Mouse (Mus musculus): ENCODE results near the gene Tpk1. TPM values are rescaled to one million over a fixed set of nuclear protein-coding genes. Genes with fewer than 3 reads are reported as not detected.

Tpk1 gene
- polyA plus RNA-seq, 1 experiment = 3.4 TPM

GRCm38 (mm10) chr6:43363291-43363820, 302.7 kb downstream of the Tpk1 start:
- Histone ChIP-seq H3K27ac (ENCODE audit: insufficient read depth, low read depth, low read length) (no peak overlapping the region), H3K4me1 (ENCODE audit: control insufficient read depth, insufficient read depth, insufficient read length, low read length) (no peaks in the 10 kb centered on the region), H3K4me3 (ENCODE audit: low read depth, low read length) (no peak overlapping the region), H3K27me3 (ENCODE audit: control insufficient read depth, insufficient read depth, low read length) (no peaks in the 10 kb centered on the region), H3K36me3 (ENCODE audit: control insufficient read depth, insufficient read depth, low read length) (no peaks in the 10 kb centered on the region)
- WGBS = 85% methylated on average over 5 of the region's 5 CpGs
- TF ChIP-seq CTCF (IDR thresholded peaks at IDR 0.05; ENCODE audit: extremely low read depth, insufficient read length, insufficient replicate concordance, low read depth, low read length) = no peak

- Histone ChIP-seq H3K36me3 (ENCODE audit: control insufficient read depth, insufficient read depth, low read length) (no peaks in the 10 kb centered on the region), H3K27ac (ENCODE audit: insufficient read depth, low read depth, low read length) (no peak overlapping the region), H3K4me1 (ENCODE audit: control insufficient read depth, insufficient read depth, insufficient read length, low read length) (no peaks in the 10 kb centered on the region), H3K4me3 (ENCODE audit: low read depth, low read length) (no peak overlapping the region), H3K27me3 (ENCODE audit: control insufficient read depth, insufficient read depth, low read length) (no peaks in the 10 kb centered on the region)
- 76% methylated on average over 5 of the region's 5 CpGs for WGBS
- no peak for TF ChIP-seq CTCF (IDR thresholded peaks at IDR 0.05; ENCODE audit: extremely low read depth, insufficient read length, insufficient replicate concordance, low read depth, low read length)
- no peak for TF ChIP-seq POLR2A (IDR thresholded peaks at IDR 0.05; ENCODE audit: low read depth, low read length)
Observed at GRCm38 (mm10) chr6:43361248-43361647, 304.8 kb downstream of the Tpk1 start.

GRCm38 (mm10) chr6:43360214-43360613, 305.9 kb downstream of the Tpk1 start:
- Histone ChIP-seq H3K36me3 (ENCODE audit: control insufficient read depth, insufficient read depth, low read length) (no peaks in the 10 kb centered on the region), H3K27me3 (ENCODE audit: control insufficient read depth, insufficient read depth, low read length) (no peaks in the 10 kb centered on the region), H3K4me1 (ENCODE audit: control insufficient read depth, insufficient read depth, insufficient read length, low read length) (no peaks in the 10 kb centered on the region), H3K27ac (ENCODE audit: insufficient read depth, low read depth, low read length) (no peak overlapping the region), H3K4me3 (ENCODE audit: low read depth, low read length) (no peak overlapping the region)
- 86% methylated on average over 3 of the region's 3 CpGs for WGBS
- TF ChIP-seq POLR2A (IDR thresholded peaks at IDR 0.05; ENCODE audit: low read depth, low read length) = no peak

GRCm38 (mm10) chr6:43354562-43355241, 311.4 kb downstream of the Tpk1 start:
- Histone ChIP-seq H3K36me3 (ENCODE audit: control insufficient read depth, insufficient read depth, low read length) (no peaks in the 10 kb centered on the region), H3K4me3 (ENCODE audit: low read depth, low read length) (no peak overlapping the region), H3K27me3 (ENCODE audit: control insufficient read depth, insufficient read depth, low read length) (no peaks in the 10 kb centered on the region), H3K27ac (ENCODE audit: insufficient read depth, low read depth, low read length) (no peak overlapping the region), H3K4me1 (ENCODE audit: control insufficient read depth, insufficient read depth, insufficient read length, low read length) (no peaks in the 10 kb centered on the region)
- WGBS = 82% methylated on average over 9 of the region's 9 CpGs
- no peak for TF ChIP-seq CTCF (IDR thresholded peaks at IDR 0.05; ENCODE audit: extremely low read depth, insufficient read length, insufficient replicate concordance, low read depth, low read length)
- TF ChIP-seq POLR2A (IDR thresholded peaks at IDR 0.05; ENCODE audit: low read depth, low read length) = no peak

- Histone ChIP-seq H3K4me1 (ENCODE audit: control insufficient read depth, insufficient read depth, insufficient read length, low read length) (no peaks in the 10 kb centered on the region), H3K27ac (ENCODE audit: insufficient read depth, low read depth, low read length) (no peak overlapping the region)
- 92% methylated on average over 4 of the region's 4 CpGs for WGBS
Observed at GRCm38 (mm10) chr6:43353446-43353845, 312.6 kb downstream of the Tpk1 start.

GRCm38 (mm10) chr6:43349083-43349482, 317.0 kb downstream of the Tpk1 start:
- no peak overlapping the region for H3K27ac ChIP-seq (ENCODE audit: insufficient read depth, low read depth, low read length)
- WGBS = 77% methylated on average over 4 of the region's 4 CpGs

More at GRCm38 (mm10) chr6:43353446-43353845, 312.6 kb downstream of the Tpk1 start:
- Histone ChIP-seq H3K4me3 (ENCODE audit: low read depth, low read length) (no peak overlapping the region), H3K27me3 (ENCODE audit: control insufficient read depth, insufficient read depth, low read length) (no peaks in the 10 kb centered on the region), H3K36me3 (ENCODE audit: control insufficient read depth, insufficient read depth, low read length) (no peaks in the 10 kb centered on the region)
- TF ChIP-seq POLR2A (IDR thresholded peaks at IDR 0.05; ENCODE audit: low read depth, low read length) (no peak), CTCF (IDR thresholded peaks at IDR 0.05; ENCODE audit: extremely low read depth, insufficient read length, insufficient replicate concordance, low read depth, low read length) (no peak)

GRCm38 (mm10) chr6:43347637-43348036, 318.4 kb downstream of the Tpk1 start:
- TF ChIP-seq POLR2A (IDR thresholded peaks at IDR 0.05; ENCODE audit: low read depth, low read length) = no peak
- no peak for TF ChIP-seq CTCF (IDR thresholded peaks at IDR 0.05; ENCODE audit: extremely low read depth, insufficient read length, insufficient replicate concordance, low read depth, low read length)
- no peaks in the 10 kb centered on the region; the same call in 1 of the 2 replicates for H3K36me3 ChIP-seq (ENCODE audit: control insufficient read depth, insufficient read depth, low read length)
- no peak overlapping the region for H3K4me3 ChIP-seq (ENCODE audit: low read depth, low read length)
- WGBS = 97% methylated on average over 1 of the region's 1 CpGs
- no peaks in the 10 kb centered on the region for H3K4me1 ChIP-seq (ENCODE audit: control insufficient read depth, insufficient read depth, insufficient read length, low read length)
- no peaks in the 10 kb centered on the region for H3K27me3 ChIP-seq (ENCODE audit: control insufficient read depth, insufficient read depth, low read length)
- H3K27ac ChIP-seq (ENCODE audit: insufficient read depth, low read depth, low read length) = no peak overlapping the region

More at GRCm38 (mm10) chr6:43349083-43349482, 317.0 kb downstream of the Tpk1 start:
- TF ChIP-seq CTCF (IDR thresholded peaks at IDR 0.05; ENCODE audit: extremely low read depth, insufficient read length, insufficient replicate concordance, low read depth, low read length) (no peak), POLR2A (IDR thresholded peaks at IDR 0.05; ENCODE audit: low read depth, low read length) (no peak)
- H3K4me3 ChIP-seq (ENCODE audit: low read depth, low read length) = no peak overlapping the region
- H3K36me3 ChIP-seq (ENCODE audit: control insufficient read depth, insufficient read depth, low read length) = no peaks in the 10 kb centered on the region
- H3K27me3 ChIP-seq (ENCODE audit: control insufficient read depth, insufficient read depth, low read length) = no peaks in the 10 kb centered on the region
- no peaks in the 10 kb centered on the region for H3K4me1 ChIP-seq (ENCODE audit: control insufficient read depth, insufficient read depth, insufficient read length, low read length)
